Mouse (Mus musculus) cerebellum, adult 2 months (tissue): ENCODE measurements at regions not wholly inside any gene's neighbourhood (a gene's known extent, or its start where the extent isn't known, plus 50 kb on each side); places are given as distances from the start of the nearest gene placed in this dataset.

ENCODE experiments used
- CTCF ChIP-seq: fragments of 200-500 bp; IDR thresholded peaks from 2 replicates; pipeline ENCODE4 v1.5.1; 2011; ENCODE audit warnings: low read depth, mild to moderate bottlenecking, control low read depth, low read length, moderate library complexity, borderline replicate concordance; ENCODE audit not compliant: insufficient read depth
- POLR2A ChIP-seq: fragments of 200-500 bp; IDR thresholded peaks from 2 replicates; pipeline ENCODE4 v1.6.1; 2011; ENCODE audit warnings: low read length, control low read depth, borderline replicate concordance; ENCODE audit not compliant: insufficient read depth

GRCm38 (mm10) chr1:169374686-169375085, 156.6 kb downstream of the Nuf2 start:
- no peak for TF ChIP-seq POLR2A
- TF ChIP-seq CTCF: no peak
